Mouse (Mus musculus): ENCODE measurements around the gene Pradc1.

DNA sequence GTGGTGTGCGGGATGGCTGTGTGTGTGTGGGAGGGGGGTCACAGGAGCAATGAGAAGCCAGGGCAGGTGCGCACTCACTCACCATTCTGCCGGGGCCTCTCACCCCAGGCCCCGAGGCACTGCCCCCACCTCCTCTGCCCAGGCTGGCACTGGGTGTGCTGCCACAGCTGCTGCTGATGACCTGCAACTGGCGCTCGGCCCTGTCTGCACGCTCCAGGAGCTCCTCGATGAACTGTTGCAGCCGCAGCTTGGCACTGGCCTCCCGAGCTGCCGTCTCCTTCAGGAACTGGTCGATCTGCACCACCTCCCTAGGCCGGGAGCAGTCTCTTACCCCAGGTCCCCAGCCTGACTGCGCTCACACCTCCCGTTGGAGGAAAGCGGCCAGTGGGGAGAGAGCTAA lies 28.9 kb upstream of the Pradc1 start:
- TF ChIP-seq POLR2A (IDR thresholded peaks at IDR 0.05; ENCODE audit: insufficient read depth, low read length): no peak
- no peak for TF ChIP-seq CTCF (IDR thresholded peaks at IDR 0.05; ENCODE audit: low read depth, low read length)
